Mouse (Mus musculus) mouse embryonic stem cell (cell line): Measurements from ENCODE around the gene Olfr692.
"Not testable (repeated sequence)": the region's sequence is repeated elsewhere in the genome, so short reads cannot be mapped to it uniquely, and the experiment has no call there.

Experiments used
- in situ Hi-C, 2 experiments: fragments of 300-500 bp; cut with MboI; formaldehyde crosslinking; loops; 1 replicate in 1 of 2; 3 replicates in 1 of 2; pipeline ENCODE4 v1.14.3; 2019 to 2020; ENCODE audit warnings: low sequenced_read_pairs in 2 of 2, low pct_unique_long_range_greater_than_20kb in 1 of 2, mixed read lengths in 1 of 2; ENCODE audit not compliant: unreplicated experiment in 1 of 2

Gene Olfr692

DNA sequence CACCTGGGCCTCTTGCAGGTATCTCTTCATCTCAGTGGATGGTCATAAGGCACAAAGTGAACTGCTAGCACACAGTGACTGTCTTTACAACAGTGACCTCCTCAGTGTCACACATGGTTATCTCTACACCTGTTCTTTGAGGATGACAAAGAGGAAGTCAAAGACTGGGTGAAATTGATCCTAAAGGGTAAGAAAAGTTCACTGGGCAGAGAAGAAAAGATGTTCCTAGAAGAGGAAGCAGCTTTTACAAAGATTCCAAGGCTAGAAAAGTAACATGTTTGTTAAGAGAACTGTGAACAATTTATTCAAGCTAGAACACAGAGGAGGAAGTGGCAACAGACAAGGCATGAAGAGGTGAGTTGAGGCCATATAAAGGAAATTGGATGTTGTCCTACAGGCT lies 28.1 kb downstream of the Olfr692 start:
- in situ Hi-C loops: loop anchor here in 1 of 2 experiments (25.0 kb wide), 1 partner anchor 1159 kb away; the partner anchor contains the start of gene Trim34a

GRCm38 (mm10) chr7:105399058-105399934 lies 31.3 kb downstream of the Olfr692 start:
- in situ Hi-C loops: loop anchor here in 1 of 2 experiments (25.0 kb wide), 1 partner anchor 1162 kb away; the partner anchor contains the start of gene Trim34a

DNA sequence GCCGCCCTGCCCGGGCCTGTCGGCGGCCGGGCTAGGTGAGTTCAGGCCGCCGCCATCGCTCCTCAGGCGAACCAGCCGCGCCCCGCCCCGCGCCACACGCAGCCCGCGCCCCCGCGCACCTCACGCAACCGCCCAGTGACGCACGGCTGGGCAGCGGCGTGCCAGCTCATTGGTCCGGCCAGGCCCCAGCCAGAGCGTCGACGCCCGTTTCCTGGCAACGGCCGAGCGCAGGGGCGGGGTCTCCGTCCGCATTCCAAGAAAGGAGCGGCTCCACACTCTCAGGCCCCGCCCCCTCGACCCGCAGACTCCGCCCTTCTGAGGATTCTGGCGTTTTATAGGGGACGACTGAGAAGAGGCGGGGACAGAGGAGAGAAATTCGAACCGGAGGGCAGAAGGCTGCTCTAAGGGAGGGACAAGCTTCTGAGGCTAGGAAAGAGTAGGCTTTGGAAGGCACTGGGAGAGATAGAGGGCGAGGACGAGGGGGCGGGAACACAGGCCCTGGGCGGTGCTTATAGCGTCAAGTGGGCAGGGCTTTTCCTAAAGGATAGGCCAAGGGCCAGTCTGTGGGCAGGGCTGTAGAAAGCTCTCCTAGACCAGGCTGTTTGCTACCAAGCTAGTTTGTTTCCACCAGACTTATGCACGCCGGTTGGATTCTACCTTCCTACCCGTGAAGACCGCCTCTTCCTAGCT lies 32.0 kb downstream of the Olfr692 start, which contains the start of gene Fam160a2:
Fam160a2 (minus strand) TSS at position 120 of the 690 bp plus-strand sequence.
- in situ Hi-C loops: loop anchor here in 1 of 2 experiments (25.0 kb wide), 1 partner anchor 1163 kb away; the partner anchor contains the start of gene Trim34a

DNA sequence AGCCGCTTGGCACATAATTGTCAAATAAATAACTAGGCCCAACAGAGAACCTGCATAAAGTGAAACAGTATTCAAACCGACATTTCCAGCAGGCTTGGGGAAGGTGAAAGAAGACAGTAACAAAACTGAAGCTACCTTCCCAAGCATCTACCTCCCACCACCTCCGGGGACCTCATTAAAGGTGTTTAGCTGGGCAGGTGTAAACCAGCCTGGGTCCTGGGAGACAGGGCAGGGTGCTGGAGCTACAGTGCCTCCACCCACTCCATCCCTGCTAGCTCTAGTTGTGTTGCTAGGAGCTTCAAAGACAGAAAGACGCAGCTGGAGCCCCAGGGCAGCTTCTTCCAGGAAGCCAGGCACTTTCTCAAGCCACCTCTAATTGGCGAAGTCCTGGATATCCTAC lies 36.2 kb downstream of the Olfr692 start, which contains the start of gene Cnga4:
Cnga4 (plus strand) TSS at position 301 of the 400 bp plus-strand sequence.
- in situ Hi-C loops: no loop called here

GRCm38 (mm10) chr7:105406322-105406721 lies 38.3 kb downstream of the Olfr692 start:
- in situ Hi-C loops: loop anchor here in 1 of 2 experiments (5.0 kb wide), 1 partner anchor 66 kb away; no protein-coding TSS in a partner anchor

GRCm38 (mm10) chr7:105411874-105412632 lies 44.0 kb downstream of the Olfr692 start:
- in situ Hi-C loops: not testable (repeated sequence)

- in situ Hi-C loops: no loop called here
Measured at GRCm38 (mm10) chr7:105414385-105414784, 46.4 kb downstream of the Olfr692 start.

DNA sequence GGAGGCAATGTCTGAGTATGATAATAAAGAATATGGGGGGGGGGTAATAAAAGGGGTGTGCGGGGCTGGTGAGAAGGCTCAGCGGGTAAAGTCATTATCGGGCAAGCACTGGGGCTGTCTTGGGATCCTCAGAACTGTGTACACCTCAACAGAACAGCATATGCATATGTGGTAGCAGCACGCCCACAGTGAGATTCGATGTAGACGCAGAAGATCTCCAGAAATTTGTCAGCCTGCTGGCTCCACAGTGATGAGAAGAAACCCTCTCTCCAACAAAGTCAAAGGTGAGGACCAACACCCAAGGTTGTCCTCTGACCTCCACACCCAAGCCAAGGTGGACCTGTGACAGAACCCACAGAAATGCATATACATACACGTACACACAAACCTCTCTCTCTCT lies 48.5 kb downstream of the Olfr692 start:
- in situ Hi-C loops: no loop called here

DNA sequence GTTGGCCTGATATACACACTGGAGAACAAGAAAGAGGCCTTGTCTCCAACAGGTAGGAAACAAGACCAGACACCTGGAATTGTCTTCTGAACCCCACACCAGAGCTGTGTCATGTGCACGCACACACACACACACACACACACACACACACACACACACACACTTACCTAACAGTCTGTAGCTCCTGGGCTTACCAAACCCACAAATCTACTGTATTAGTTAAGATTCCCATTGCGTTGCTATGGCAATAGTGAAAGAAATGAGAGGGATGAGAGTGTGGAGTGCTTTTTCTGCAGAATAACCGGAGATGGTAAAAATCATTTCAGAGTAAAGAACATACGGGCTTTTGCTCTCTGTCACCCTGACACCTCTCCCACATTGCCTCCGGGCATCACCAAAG lies 50.1 kb downstream of the Olfr692 start:
- in situ Hi-C loops: no loop called here
